Mouse (Mus musculus) cortical plate, adult 2 months (tissue): ENCODE measurements around the gene Heg1. TPM values are rescaled to one million over a fixed set of nuclear protein-coding genes. Genes with fewer than 3 reads are reported as not detected.

ENCODE experiments used
- H3K27ac ChIP-seq: fragments of 200-500 bp; 2 replicates; pipeline ENCODE4 v1.5.1; 2012; ENCODE audit warnings: low read length, control low read depth, inconsistent platforms; ENCODE audit not compliant: insufficient read depth
- H3K4me1 ChIP-seq: fragments of 200-500 bp; 2 replicates; pipeline ENCODE4 v1.6.1; 2011; ENCODE audit warnings: low read length; ENCODE audit not compliant: control insufficient read depth, insufficient read depth
- H3K4me3 ChIP-seq: fragments of 200-500 bp; 2 replicates; pipeline ENCODE4 v1.5.1; 2011; ENCODE audit warnings: mild to moderate bottlenecking, low read length, control low read depth; ENCODE audit not compliant: insufficient read depth
- CTCF ChIP-seq: fragments of 200-500 bp; IDR thresholded peaks from 2 replicates; pipeline ENCODE4 v1.5.1; 2011; ENCODE audit warnings: mild to moderate bottlenecking, control low read depth, low read length; ENCODE audit not compliant: insufficient read depth; ENCODE audit errors: extremely low read depth
- POLR2A ChIP-seq: fragments of 200-500 bp; IDR thresholded peaks from 2 replicates; pipeline ENCODE4 v1.6.1; 2011; ENCODE audit warnings: mild to moderate bottlenecking, low read length, control low read depth; ENCODE audit not compliant: insufficient read depth; ENCODE audit errors: extremely low read depth
- polyA plus RNA-seq: library from polyadenylated mRNA; depleted of rRNA; stranded (reverse); fragments of >200 nt; gene quantifications from 2 replicates; pipeline ENCODE4 v1.2.3, GENCODE M21; 2012

Heg1 gene
- polyA plus RNA-seq, 1 experiment, result 17.5 TPM

DNA sequence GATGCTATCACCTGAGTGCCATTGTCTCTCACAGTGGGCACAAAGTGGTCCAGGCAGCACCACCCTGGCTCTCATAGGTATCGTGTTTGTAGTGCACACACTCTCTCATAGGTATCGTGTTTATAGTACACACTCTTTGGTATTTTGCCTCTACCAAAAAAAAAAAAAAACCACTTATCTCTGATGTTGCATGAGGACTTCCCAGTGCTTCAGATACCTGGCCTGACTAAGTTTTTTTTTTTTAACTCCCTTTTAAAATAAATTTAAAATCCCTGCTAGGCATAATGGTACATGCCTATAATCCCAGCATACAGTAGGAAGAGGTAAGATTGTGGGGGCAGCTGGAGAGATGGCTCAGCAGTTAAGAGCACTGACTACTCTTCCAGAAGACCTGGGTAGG, 81.3 kb downstream of the Heg1 start:
- peaks cover 2% of the 10 kb centered on the region; the same call in 1 of the 2 replicates for H3K4me1 ChIP-seq
- no peak overlapping the region for H3K27ac ChIP-seq
- TF ChIP-seq CTCF, result no peak
- TF ChIP-seq POLR2A, result no peak
- no peak overlapping the region for H3K4me3 ChIP-seq

DNA sequence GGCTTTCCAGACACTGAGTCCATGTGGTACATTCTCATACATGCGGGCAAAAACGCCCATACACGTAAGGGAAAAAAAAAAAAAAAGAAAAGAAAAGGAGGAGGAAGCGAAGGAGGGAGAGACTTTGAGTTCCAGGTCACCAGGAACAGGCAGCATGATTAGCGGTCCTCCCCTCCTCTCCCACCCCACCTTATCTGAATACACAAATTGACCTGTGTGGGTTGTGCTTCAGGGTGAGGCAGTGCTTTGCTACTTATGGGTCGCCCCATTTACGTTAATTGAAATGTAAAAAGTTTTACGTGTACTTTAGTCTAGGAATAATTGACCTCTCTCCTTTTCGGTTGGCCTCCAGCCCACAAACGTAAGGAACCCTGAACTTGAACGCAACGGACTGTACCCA, 82.1 kb downstream of the Heg1 start:
- no peak for TF ChIP-seq POLR2A
- TF ChIP-seq CTCF, result no peak
- H3K4me3 ChIP-seq, result no peak overlapping the region
- no peak overlapping the region for H3K27ac ChIP-seq
- peaks cover 2% of the 10 kb centered on the region; the same call in 1 of the 2 replicates for H3K4me1 ChIP-seq

GRCm38 (mm10) chr16:33766757-33767156, 82.6 kb downstream of the Heg1 start:
- Histone ChIP-seq H3K4me3 (no peak overlapping the region), H3K4me1 (peaks cover 2% of the 10 kb centered on the region; the same call in 1 of the 2 replicates), H3K27ac (no peak overlapping the region)
- no peak for TF ChIP-seq POLR2A
- TF ChIP-seq CTCF, result no peak

- Histone ChIP-seq H3K4me3 (no peak overlapping the region), H3K27ac (no peak overlapping the region), H3K4me1 (peaks cover 2% of the 10 kb centered on the region; the same call in 1 of the 2 replicates)
- TF ChIP-seq CTCF, result no peak
- TF ChIP-seq POLR2A, result no peak
These were observed 84.5 kb downstream of the Heg1 start for GRCm38 (mm10) chr16:33768491-33769278.

- Histone ChIP-seq H3K4me1 (peaks cover 2% of the 10 kb centered on the region; the same call in 1 of the 2 replicates), H3K4me3 (no peak overlapping the region), H3K27ac (no peak overlapping the region)
- TF ChIP-seq CTCF (no peak), POLR2A (no peak)
These were observed 85.7 kb downstream of the Heg1 start for GRCm38 (mm10) chr16:33769848-33770247.

DNA sequence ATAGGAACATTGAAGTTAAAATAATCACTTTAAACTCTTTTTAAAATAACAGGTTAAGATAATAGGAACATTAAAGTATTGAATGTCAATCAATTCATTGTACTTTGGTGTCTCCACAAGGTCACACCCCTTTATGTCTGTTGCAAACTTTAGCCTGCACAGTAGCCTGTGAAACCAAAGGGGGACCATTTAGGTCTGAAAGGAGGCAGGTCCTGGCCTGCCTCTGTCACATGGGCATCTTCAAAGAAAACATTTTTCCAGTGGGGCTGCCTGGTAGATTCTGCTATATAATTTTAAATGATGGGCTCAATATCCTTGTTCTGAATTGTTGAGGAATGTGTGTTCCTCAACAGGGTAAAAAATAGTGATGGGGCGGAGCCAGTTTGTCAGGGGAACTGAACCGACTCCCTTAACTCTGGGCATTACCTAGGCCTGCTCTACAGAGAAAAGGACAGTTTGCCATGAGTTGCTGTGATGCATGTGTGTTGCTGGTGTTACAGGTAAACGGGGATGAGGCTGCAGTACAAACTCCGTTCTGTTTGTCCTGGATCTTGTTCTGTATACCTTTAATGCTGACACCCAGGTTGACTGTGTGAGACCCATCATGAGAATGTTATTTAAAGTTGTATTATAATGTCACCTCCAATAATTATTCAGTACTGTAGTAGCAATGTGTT, 86.7 kb downstream of the Heg1 start:
- Histone ChIP-seq H3K4me1 (peaks cover 2% of the 10 kb centered on the region; the same call in 1 of the 2 replicates), H3K27ac (no peak overlapping the region), H3K4me3 (no peak overlapping the region)
- TF ChIP-seq POLR2A (no peak), CTCF (no peak)

DNA sequence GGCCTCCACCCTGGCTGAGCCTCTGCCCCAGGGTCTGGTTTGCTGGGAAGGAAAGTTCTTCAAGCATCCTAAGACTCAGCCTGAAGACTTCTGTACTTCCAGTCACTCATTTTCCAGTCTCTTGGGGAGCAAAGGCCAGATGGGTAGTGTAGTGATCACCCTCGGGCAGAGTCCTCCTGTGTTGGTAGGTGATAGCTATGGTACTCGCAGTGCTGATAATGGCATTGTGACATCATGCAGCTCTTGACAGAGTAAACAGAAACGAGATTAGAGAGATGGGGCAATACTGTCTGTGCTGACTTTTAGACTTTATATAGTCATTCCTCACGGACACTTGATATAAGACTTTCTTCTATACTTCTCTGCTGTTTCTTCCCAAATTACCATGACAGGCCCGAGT, 88.6 kb downstream of the Heg1 start:
- Histone ChIP-seq H3K4me1 (peaks cover 2% of the 10 kb centered on the region; the same call in 1 of the 2 replicates), H3K4me3 (no peak overlapping the region), H3K27ac (no peak overlapping the region)
- TF ChIP-seq CTCF (no peak), POLR2A (no peak)

DNA sequence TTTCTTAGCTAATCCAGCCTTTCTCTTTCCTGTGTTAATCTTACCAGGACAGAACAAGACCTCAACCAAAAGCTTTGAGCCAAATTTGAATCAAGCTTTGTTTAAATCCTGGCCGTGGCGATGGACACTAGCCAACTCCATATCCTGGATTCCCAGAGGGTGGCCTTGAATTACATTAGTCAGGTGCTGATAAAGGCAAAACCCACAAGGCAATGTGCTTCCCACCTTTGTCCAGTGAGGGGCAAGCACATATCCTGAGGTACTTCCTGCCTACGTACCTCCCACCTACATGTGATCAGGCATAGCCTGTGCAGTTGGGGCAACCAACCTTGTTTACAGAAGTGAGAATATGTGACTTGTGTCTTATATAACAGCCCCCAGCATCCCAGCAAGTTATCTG, 90.8 kb downstream of the Heg1 start:
- Histone ChIP-seq H3K27ac (no peak overlapping the region), H3K4me1 (no peaks in the 10 kb centered on the region), H3K4me3 (no peak overlapping the region)
- TF ChIP-seq CTCF (no peak), POLR2A (no peak)

- Histone ChIP-seq H3K27ac (no peak overlapping the region), H3K4me1 (no peaks in the 10 kb centered on the region), H3K4me3 (no peak overlapping the region)
- no peak for TF ChIP-seq CTCF
- TF ChIP-seq POLR2A, result no peak
These were observed 91.7 kb downstream of the Heg1 start for GRCm38 (mm10) chr16:33775733-33776335.
